35 mouse cellular contexts compared by ENCODE assay signal in genomic region chr5:139832125-139832524, GRCm38 (mm10). TPM values are rescaled to one million over a fixed set of nuclear protein-coding genes. Genes with fewer than 3 reads are reported as not detected.
DNase-seq lines count a peak whose midpoint lies in the region; ATAC-seq and TF ChIP-seq lines count a peak whose summit lies in the region.
"Had no signal": no experiment of that assay in that cellular context is flagged by ENCODE, and none has a peak within 500 bp of the region (broad histone marks: within the 10 kb centered on the region; RNA-seq: fewer than 3 reads in every experiment).

No protein-coding gene starts in this region.

- no peak for TF ChIP-seq RAD21 in CH12.LX (IDR thresholded peaks at IDR 0.05; ENCODE audit: low read depth, low read length)

- H3K4me1 ChIP-seq in liver, embryonic 12.5 days, result peaks cover 8% of the 10 kb centered on the region
- no peaks in the 10 kb centered on the region for H3K4me1 ChIP-seq in liver, embryonic 11.5 days (replicated peaks; ENCODE audit: control insufficient read depth, insufficient read depth, low read length)
- peaks cover 3 to 22% of the 10 kb centered on the region in 2 experiments; a peak in 3 of 4 replicates for H3K4me1 ChIP-seq in CH12.LX (ENCODE audit: control insufficient read depth in 1 of 2, insufficient read depth in 2 of 2)
- H3K4me1 ChIP-seq: embryonic facial prominence, embryonic 13.5 days; forebrain, embryonic 15.5 days; heart, embryonic 10.5 days; heart, embryonic 13.5 days had no signal

- no peak for TF ChIP-seq EP300 in CH12.LX (IDR thresholded peaks at IDR 0.05; ENCODE audit: low read length)

- H3K9ac ChIP-seq in liver, embryonic 12.5 days, result 0 out of 2 replicates have a peak overlapping the region, but pooled peaks have one; percentile 8
- H3K9ac ChIP-seq in liver, embryonic 11.5 days (ENCODE audit: low read depth, low read length), result no peak overlapping the region
- H3K9ac ChIP-seq in CH12.LX (ENCODE audit: insufficient read depth, low read depth), result no peak overlapping the region
- H3K9ac ChIP-seq: embryonic facial prominence, embryonic 13.5 days; forebrain, embryonic 12.5 days; forebrain, embryonic 15.5 days; heart, embryonic 13.5 days; hindbrain, embryonic 14.5 days had no signal

- no peak for TF ChIP-seq CTCF in CH12.LX (conservative IDR thresholded peaks at IDR 0.05 in 1 of 2, IDR thresholded peaks at IDR 0.05 in 1 of 2; ENCODE audit: low read depth in 2 of 2, low read length in 2 of 2)

- in situ Hi-C loops in CH12.LX (cut with MboI; ENCODE audit: low pct_ligation_motif_present, low pct_unique_long_range_greater_than_20kb, low sequenced_read_pairs), result loop anchor here (5.0 to 25.0 kb wide), 3 partner anchors 135 to 583 kb away; partner anchors contain the start of gene Eif3b

- TF ChIP-seq POLR2A in CH12.LX (IDR thresholded peaks at IDR 0.05; ENCODE audit: low read depth, low read length), result no peak

- no peak overlapping the region for H3K4me3 ChIP-seq in liver, embryonic 12.5 days
- no peak overlapping the region for H3K4me3 ChIP-seq in liver, embryonic 11.5 days (ENCODE audit: low read depth, low read length)
- no peak overlapping the region for H3K4me3 ChIP-seq in CH12.LX (replicated peaks in 1 of 3; ENCODE audit: low read depth in 2 of 3, low read length in 2 of 3, poor library complexity in 1 of 3)
- H3K4me3 ChIP-seq: embryonic facial prominence, embryonic 10.5 days; embryonic facial prominence, embryonic 13.5 days; erythroblast, embryonic 14.5 days; forebrain, embryonic 12.5 days; forebrain, embryonic 15.5 days; heart, adult 2 months; heart, embryonic 10.5 days; heart, embryonic 13.5 days had no signal

- WGBS in liver, embryonic 12.5 days (ENCODE audit: insufficient replicate concordance), result 23% methylated on average over 7 of the region's 7 CpGs
- WGBS in liver, embryonic 11.5 days, result 38% methylated on average over 7 of the region's 7 CpGs

- no peaks in the 10 kb centered on the region for H3K79me2 ChIP-seq in CH12.LX (replicated peaks; ENCODE audit: control insufficient read depth, extremely low read depth, insufficient read depth, poor library complexity, severe bottlenecking)

- dilution Hi-C loops in CH12.LX (cut with MboI; ENCODE audit: extremely low pct_ligation_motif_present, extremely low pct_unique_long_range_greater_than_20kb, low sequenced_read_pairs), result no loop called here

- DNase-seq in liver, embryonic 11.5 days (ENCODE audit: low spot score), result no peak
- DNase-seq in 416B (ENCODE audit: low read depth) (peak; percentile 64), CH12.LX (ENCODE audit: extremely low read depth) (peak; percentile 28), MEL-GATA-1-ER (ENCODE audit: extremely low read depth, low read depth) (peak; percentile 88)
- no peak for DNase-seq in ovary, postnatal 14 days (ENCODE audit: low spot score)
- DNase-seq in thymus, adult 18-20 months, result no peak
- DNase-seq: adrenal gland, postnatal 14 days; cerebellum, adult 11 months; cerebellum, adult 2 months; cerebellum, adult 9-11 months; cerebellum, postnatal 25 days; embryo, embryonic 11 days; gastrocnemius, postnatal 25 days; heart, adult 2 months; heart, postnatal 14 days; heart, postnatal 4 days had no signal

- no peak overlapping the region for H3K4me2 ChIP-seq in liver, embryonic 12.5 days
- H3K4me2 ChIP-seq in liver, embryonic 11.5 days, result no peak overlapping the region
- H3K4me2 ChIP-seq in CH12.LX (ENCODE audit: insufficient read depth, low read depth, poor library complexity, severe bottlenecking), result no peak overlapping the region
- H3K4me2 ChIP-seq: embryonic facial prominence, embryonic 13.5 days; forebrain, embryonic 12.5 days; forebrain, embryonic 15.5 days; heart, embryonic 13.5 days; hindbrain, embryonic 14.5 days had no signal

- no peak for ATAC-seq in liver, embryonic 12.5 days
- no peak for ATAC-seq in liver, embryonic 11.5 days (replicated peaks; ENCODE audit: low FRiP score)
- ATAC-seq: forebrain, embryonic 15.5 days; hindbrain, postnatal 0 days; inflammation-experienced regulatory T-cells, adult 6 months; Patski had no signal

- H3K36me3 ChIP-seq in liver, embryonic 12.5 days, result no peaks in the 10 kb centered on the region
- no peaks in the 10 kb centered on the region for H3K36me3 ChIP-seq in liver, embryonic 11.5 days (ENCODE audit: control insufficient read depth, insufficient read depth, low read length)
- H3K36me3 ChIP-seq in CH12.LX (replicated peaks in 1 of 2; ENCODE audit: control insufficient read depth in 1 of 2, insufficient read depth in 1 of 2, low read length in 1 of 2), result no peaks in the 10 kb centered on the region
- H3K36me3 ChIP-seq: embryonic facial prominence, embryonic 10.5 days; embryonic facial prominence, embryonic 13.5 days; forebrain, embryonic 12.5 days; forebrain, embryonic 15.5 days; heart, embryonic 10.5 days; heart, embryonic 13.5 days had no signal

- H3K9me3 ChIP-seq in liver, embryonic 12.5 days (replicated peaks), result no peaks in the 10 kb centered on the region
- H3K9me3 ChIP-seq in liver, embryonic 11.5 days (ENCODE audit: control insufficient read depth, low read length), result no peaks in the 10 kb centered on the region
- peaks cover 2% of the 10 kb centered on the region for H3K9me3 ChIP-seq in CH12.LX (replicated peaks; ENCODE audit: low read length)
- H3K9me3 ChIP-seq: embryonic facial prominence, embryonic 10.5 days; embryonic facial prominence, embryonic 13.5 days; forebrain, embryonic 12.5 days; forebrain, embryonic 15.5 days; heart, embryonic 10.5 days; heart, embryonic 13.5 days had no signal

- H3K27me3 ChIP-seq in liver, embryonic 12.5 days (replicated peaks), result peaks cover 16% of the 10 kb centered on the region
- no peaks in the 10 kb centered on the region for H3K27me3 ChIP-seq in liver, embryonic 11.5 days (replicated peaks; ENCODE audit: control insufficient read depth, insufficient read depth, low read length)
- peaks cover 8% of the 10 kb centered on the region for H3K27me3 ChIP-seq in CH12.LX (replicated peaks)
- H3K27me3 ChIP-seq: embryonic facial prominence, embryonic 13.5 days; forebrain, embryonic 15.5 days; Patski had no signal

- H3K27ac ChIP-seq in liver, embryonic 12.5 days, result no peak overlapping the region
- no peak overlapping the region for H3K27ac ChIP-seq in liver, embryonic 11.5 days (ENCODE audit: low read depth, low read length)
- H3K27ac ChIP-seq in CH12.LX (ENCODE audit: insufficient read depth, low read depth), result no peak overlapping the region
- H3K27ac ChIP-seq: embryonic facial prominence, embryonic 10.5 days; embryonic facial prominence, embryonic 13.5 days; forebrain, embryonic 12.5 days; forebrain, embryonic 15.5 days; heart, adult 2 months; heart, embryonic 10.5 days; heart, embryonic 13.5 days; hindbrain, embryonic 14.5 days; hindbrain, postnatal 0 days had no signal

TF ChIP-seq in CH12.LX, 34 proteins besides CTCF, POLR2A, EP300 and RAD21:
- TF ChIP-seq IRF4 (IDR thresholded peaks at IDR 0.05; ENCODE audit: low read depth, low read length), result 0 out of 2 replicates have a peak, but pooled peaks have one; percentile 16
- peak; percentile 59 for TF ChIP-seq BHLHE40 (IDR thresholded peaks at IDR 0.05; ENCODE audit: low read depth, low read length)
- TF ChIP-seq MAZ (IDR thresholded peaks at IDR 0.05; ENCODE audit: low read depth, low read length), result no peak
- no peak for TF ChIP-seq CHD2 (IDR thresholded peaks at IDR 0.05; ENCODE audit: low read length)

RNA-seq across cellular contexts. Expression of gene Psmg3, which starts 5.4 kb away (rescaled TPM):
- 75.6 and 80.9 TPM in 2 replicates for polyA plus RNA-seq in liver, embryonic 12.5 days (2016; fragmentation: Nextera tagmentation; extraction: Ambion mirVana)
- 112 and 124 TPM in 2 replicates for polyA plus RNA-seq in liver, embryonic 11.5 days (2014; fragmentation: Nextera tagmentation; extraction: Ambion mirVana)
- total RNA-seq in CH12.LX (2012; rRNA removed), result 43.5 and 60.1 TPM in 2 replicates
- 92.5 and 101 TPM in 2 replicates for total RNA-seq in CH12.LX (2014; rRNA removed)
- polyA plus RNA-seq in CH12.LX (2012; ENCODE audit: insufficient read length, low read depth), result 57.3 and 61.3 TPM in 2 replicates

RNA-seq across cellular contexts. Expression of gene Gm26938, which starts 5.9 kb away (rescaled TPM):
- polyA plus RNA-seq in liver, embryonic 12.5 days (2016; fragmentation: Nextera tagmentation; extraction: Ambion mirVana), result not detected in 2 replicates
- not detected in 2 replicates for polyA plus RNA-seq in liver, embryonic 11.5 days (2014; fragmentation: Nextera tagmentation; extraction: Ambion mirVana)
- total RNA-seq in CH12.LX (2012; rRNA removed) (not detected in 2 replicates), CH12.LX (2014; rRNA removed) (not detected in 2 replicates)
- polyA plus RNA-seq in CH12.LX (2012; ENCODE audit: insufficient read length, low read depth), result not detected in 2 replicates
- total RNA-seq: adrenal gland, adult 18-20 months; adrenal gland, postnatal 14 days; adrenal gland, postnatal 4 days; gastrocnemius, adult 8-10 months; gastrocnemius, postnatal 25 days; heart, adult 2 months; heart, postnatal 14 days; heart, postnatal 4 days; hindbrain, postnatal 0 days had no signal
- polyA plus RNA-seq: cerebellum, adult 2 months; cortical plate, adult 2 months; embryonic facial prominence, embryonic 10.5 days; erythroblast, embryonic 14.5 days; forebrain, embryonic 12.5 days; forebrain, embryonic 15.5 days; gonadal fat pad, adult 2 months; heart, adult 2 months; heart, embryonic 10.5 days; heart, embryonic 13.5 days; heart, embryonic 16.5 days; hindbrain, embryonic 11.5 days; hindbrain, postnatal 0 days; inflammation-experienced regulatory T-cells, adult 6 months; Patski had no signal

RNA-seq across cellular contexts. Expression of gene Tmem184a, which starts 12.4 kb away (rescaled TPM):
- polyA plus RNA-seq in liver, embryonic 12.5 days (2016; fragmentation: Nextera tagmentation; extraction: Ambion mirVana), result 1.6 TPM in 2 replicates
- polyA plus RNA-seq in liver, embryonic 11.5 days (2014; fragmentation: Nextera tagmentation; extraction: Ambion mirVana), result 2.3 and 2.7 TPM in 2 replicates
- total RNA-seq in CH12.LX (2012; rRNA removed), result 0.08 TPM in 1 of 2 replicates, not detected in the other
- total RNA-seq in CH12.LX (2014; rRNA removed), result 0.08 and 0.20 TPM in 2 replicates
- polyA plus RNA-seq in CH12.LX (2012; ENCODE audit: insufficient read length, low read depth), result 0.16 TPM in 2 replicates
- polyA plus RNA-seq: hindbrain, embryonic 14.5 days; Patski had no signal

RNA-seq across cellular contexts. Expression of gene Mafk, which starts 40.8 kb away (rescaled TPM):
- 47.7 and 48.9 TPM in 2 replicates for polyA plus RNA-seq in liver, embryonic 12.5 days (2016; fragmentation: Nextera tagmentation; extraction: Ambion mirVana)
- polyA plus RNA-seq in liver, embryonic 11.5 days (2014; fragmentation: Nextera tagmentation; extraction: Ambion mirVana), result 30.4 and 35.1 TPM in 2 replicates
- total RNA-seq in CH12.LX (2012; rRNA removed) (16.4 and 20.0 TPM in 2 replicates), CH12.LX (2014; rRNA removed) (23.6 and 23.8 TPM in 2 replicates)
- polyA plus RNA-seq in CH12.LX (2012; ENCODE audit: insufficient read length, low read depth), result 24.1 and 24.7 TPM in 2 replicates

RNA-seq across cellular contexts. Expression of gene Ints1, which starts 56.7 kb away (rescaled TPM):
- 21.8 and 23.3 TPM in 2 replicates for polyA plus RNA-seq in liver, embryonic 12.5 days (2016; fragmentation: Nextera tagmentation; extraction: Ambion mirVana)
- polyA plus RNA-seq in liver, embryonic 11.5 days (2014; fragmentation: Nextera tagmentation; extraction: Ambion mirVana), result 34.9 TPM in 2 replicates
- total RNA-seq in CH12.LX (2012; rRNA removed) (88.2 and 94.0 TPM in 2 replicates), CH12.LX (2014; rRNA removed) (19.8 and 23.2 TPM in 2 replicates)
- polyA plus RNA-seq in CH12.LX (2012; ENCODE audit: insufficient read length, low read depth), result 47.4 and 72.1 TPM in 2 replicates

Comparison
In these comparisons a context has a peak if more than half of its experiments do, and no peak if none do; other contexts are left out.
1. DNase-seq: peak in 416B (single experiment), CH12.LX (single experiment) and MEL-GATA-1-ER (single experiment); none in liver, embryonic 11.5 days (single experiment), ovary, postnatal 14 days (single experiment) and thymus, adult 18-20 months (0 of 2).